Mouse (Mus musculus): Measurements from ENCODE around the gene AW551984. TPM values are rescaled to one million over a fixed set of nuclear protein-coding genes. Genes with fewer than 3 reads are reported as not detected.

Gene AW551984
- total and polyA plus RNA-seq, 3 experiments, result not detected

- no peak overlapping the region for H3K27ac ChIP-seq (ENCODE audit: control insufficient read depth, low read depth, low read length)
- H3K27me3 ChIP-seq (ENCODE audit: control insufficient read depth in 1 of 2, insufficient read depth in 2 of 2, low read length in 2 of 2), result no peaks in the 10 kb centered on the region
- H3K79me2 ChIP-seq (ENCODE audit: control insufficient read depth, insufficient read depth, low read length, poor library complexity), result no peaks in the 10 kb centered on the region
- no peak overlapping the region for H3K9ac ChIP-seq (ENCODE audit: control insufficient read depth, low read depth, low read length, poor library complexity, severe bottlenecking)
- TF ChIP-seq SIN3A (IDR thresholded peaks at IDR 0.05; ENCODE audit: low read length), result no peak
- no peaks in the 10 kb centered on the region for H3K9me3 ChIP-seq (replicated peaks; ENCODE audit: insufficient read depth, low read length)
- DNase-seq (ENCODE audit: low read depth, low spot score), result no peak
- H3K4me3 ChIP-seq (ENCODE audit: control insufficient read depth in 1 of 2, insufficient read depth in 1 of 2, low read depth in 2 of 2, low read length in 2 of 2), result no peak overlapping the region
- no peaks in the 10 kb centered on the region for H3K4me1 ChIP-seq (ENCODE audit: control insufficient read depth in 1 of 2, insufficient read depth in 2 of 2, low read length in 2 of 2)
- no peaks in the 10 kb centered on the region for H3K36me3 ChIP-seq (ENCODE audit: control insufficient read depth in 1 of 2, insufficient read depth in 2 of 2, low read length in 2 of 2)
Observed at GRCm38 (mm10) chr9:39557529-39558348, 46.5 kb downstream of the AW551984 start.

GRCm38 (mm10) chr9:39553946-39554345, 50.3 kb downstream of the AW551984 start, which contains the start of gene Olfr958:
Gene Olfr958 (minus strand): TSS chr9:39554054.
- H3K9ac ChIP-seq (ENCODE audit: control insufficient read depth, low read depth, low read length, poor library complexity, severe bottlenecking), result no peak within 1 kb of the TSS
- H3K27me3 ChIP-seq (ENCODE audit: control insufficient read depth in 1 of 2, insufficient read depth in 2 of 2, low read length in 2 of 2), result no peaks in the 10 kb centered on the region
- H3K79me2 ChIP-seq (ENCODE audit: control insufficient read depth, insufficient read depth, low read length, poor library complexity), result no peaks in the 10 kb centered on the region
- H3K4me1 ChIP-seq (ENCODE audit: control insufficient read depth in 1 of 2, insufficient read depth in 2 of 2, low read length in 2 of 2), result no peaks in the 10 kb centered on the region
- H3K27ac ChIP-seq (ENCODE audit: control insufficient read depth, low read depth, low read length), result no peak within 1 kb of the TSS
- TF ChIP-seq POLR2A (IDR thresholded peaks at IDR 0.05; ENCODE audit: control insufficient read depth in 1 of 2, insufficient read depth in 1 of 2, low read depth in 1 of 2, low read length in 2 of 2, poor library complexity in 1 of 2) (no peak), ZC3H11A (IDR thresholded peaks at IDR 0.05; ENCODE audit: low read depth, low read length) (no peak), RCOR1 (IDR thresholded peaks at IDR 0.05; ENCODE audit: low read depth, low read length) (no peak), NELFE (IDR thresholded peaks at IDR 0.05; ENCODE audit: low read depth, low read length) (no peak), ZNF384 (IDR thresholded peaks at IDR 0.05; ENCODE audit: low read depth, low read length) (no peak), USF2 (IDR thresholded peaks at IDR 0.05; ENCODE audit: borderline replicate concordance in 1 of 2, insufficient read depth in 1 of 2, low read depth in 1 of 2, low read length in 2 of 2) (no peak), NRF1 (IDR thresholded peaks at IDR 0.05; ENCODE audit: insufficient read depth, low read depth, low read length, poor library complexity, severe bottlenecking) (no peak), MYB (IDR thresholded peaks at IDR 0.05; ENCODE audit: low read depth, low read length) (no peak), KAT2A (conservative IDR thresholded peaks at IDR 0.05; ENCODE audit: low read depth, low read length) (no peak), CHD1 (IDR thresholded peaks at IDR 0.05; ENCODE audit: low read depth, low read length) (no peak), RAD21 (IDR thresholded peaks at IDR 0.05; ENCODE audit: low read depth, low read length) (no peak), E2F4 (IDR thresholded peaks at IDR 0.05; ENCODE audit: borderline replicate concordance, low read depth, low read length) (no peak), MYC (IDR thresholded peaks at IDR 0.05; ENCODE audit: low read depth, low read length) (no peak), HCFC1 (IDR thresholded peaks at IDR 0.05; ENCODE audit: low read depth, low read length) (no peak), MAX (IDR thresholded peaks at IDR 0.05; ENCODE audit: low read length) (no peak)
- no peak within 1 kb of the TSS for H3K4me3 ChIP-seq (ENCODE audit: control insufficient read depth in 1 of 2, insufficient read depth in 1 of 2, low read depth in 2 of 2, low read length in 2 of 2)
- no peak for DNase-seq (ENCODE audit: low read depth, low spot score)
- no peaks in the 10 kb centered on the region for H3K36me3 ChIP-seq (ENCODE audit: control insufficient read depth in 1 of 2, insufficient read depth in 2 of 2, low read length in 2 of 2)
- no peaks in the 10 kb centered on the region for H3K9me3 ChIP-seq (replicated peaks; ENCODE audit: insufficient read depth, low read length)

All from MEL (cell line).